In genomic region chr15:99670964-99671670, GRCm38 (mm10) we compare ENCODE assay signal across 9 mouse cellular contexts. TPM values are rescaled to one million over a fixed set of nuclear protein-coding genes. Genes with fewer than 3 reads are reported as not detected.
DNase-seq lines count a peak whose midpoint lies in the region; ATAC-seq and TF ChIP-seq lines count a peak whose summit lies in the region.
"Had no signal": no experiment of that assay in that cellular context is flagged by ENCODE, and none has a peak within 500 bp of the region (broad histone marks: within the 10 kb centered on the region; RNA-seq: fewer than 3 reads in every experiment).

No protein-coding gene starts in this region.

- H3K4me1 ChIP-seq in lung, postnatal 0 days (ENCODE audit: insufficient read depth, low read depth, low read length), result no peaks in the 10 kb centered on the region
- H3K4me1 ChIP-seq in limb, embryonic 15.5 days, result peaks cover 16% of the 10 kb centered on the region
- H3K4me1 ChIP-seq in stomach, embryonic 16.5 days (ENCODE audit: control insufficient read depth, insufficient read depth, low read length), result peaks cover 3% of the 10 kb centered on the region

- H3K27me3 ChIP-seq in lung, postnatal 0 days (replicated peaks; ENCODE audit: insufficient read depth, low read length), result peaks cover 43% of the 10 kb centered on the region
- peaks cover 77% of the 10 kb centered on the region for H3K27me3 ChIP-seq in limb, embryonic 15.5 days
- H3K27me3 ChIP-seq in stomach, embryonic 16.5 days (ENCODE audit: control insufficient read depth, insufficient read depth, low read length), result peaks cover 38% of the 10 kb centered on the region

- H3K4me3 ChIP-seq in lung, postnatal 0 days (ENCODE audit: low read depth, low read length), result peak overlapping the region; percentile 45
- H3K4me3 ChIP-seq in limb, embryonic 15.5 days, result peak overlapping the region; percentile 57
- H3K4me3 ChIP-seq in stomach, embryonic 16.5 days (replicated peaks; ENCODE audit: low read length), result peak overlapping the region; percentile 57

- H3K27ac ChIP-seq in lung, postnatal 0 days (ENCODE audit: low read length), result no peak overlapping the region
- H3K27ac ChIP-seq in limb, embryonic 15.5 days, result no peak overlapping the region
- no peak overlapping the region for H3K27ac ChIP-seq in stomach, embryonic 16.5 days (ENCODE audit: low read length)

- TF ChIP-seq CTCF in lung, postnatal 0 days (IDR thresholded peaks at IDR 0.05), result no peak

- TF ChIP-seq EP300 in lung, postnatal 0 days (IDR thresholded peaks at IDR 0.05), result no peak

- DNase-seq in cerebellum, adult 11 months, result no peak
- DNase-seq in lung, postnatal 0 days (ENCODE audit: low spot score), result no peak
- DNase-seq in lung, postnatal 36 days, result no peak
- DNase-seq in urinary bladder, postnatal 4 days (ENCODE audit: low spot score in 2 of 2), result no peak
- DNase-seq in adrenal gland, adult 2 months, result no peak

- WGBS in lung, postnatal 0 days, result 8% methylated on average over 14 of the region's 17 CpGs
- WGBS in limb, embryonic 15.5 days, result 33% methylated on average over 5 of the region's 17 CpGs
- WGBS in stomach, embryonic 16.5 days, result 7% methylated on average over 17 of the region's 17 CpGs

- no peaks in the 10 kb centered on the region for H3K36me3 ChIP-seq in lung, postnatal 0 days (ENCODE audit: insufficient read depth, low read length)
- no peaks in the 10 kb centered on the region for H3K36me3 ChIP-seq in limb, embryonic 15.5 days
- no peaks in the 10 kb centered on the region for H3K36me3 ChIP-seq in stomach, embryonic 16.5 days (ENCODE audit: control insufficient read depth, insufficient read depth, low read length)

- 0 out of 2 replicates have a peak, but pooled peaks have one; percentile 16 for ATAC-seq in cerebellum, adult (ENCODE audit: insufficient number of reproducible peaks, low FRiP score, low TSS enrichment)
- ATAC-seq in lung, postnatal 0 days, result no peak
- no peak for ATAC-seq in limb, embryonic 15.5 days (ENCODE audit: insufficient number of reproducible peaks, low FRiP score, low TSS enrichment, low read depth)
- peak; percentile 22; the same call in 1 of the 2 replicates for ATAC-seq in stomach, embryonic 16.5 days (ENCODE audit: insufficient read depth, low FRiP score)

- no peak overlapping the region for H3K9ac ChIP-seq in lung, postnatal 0 days (replicated peaks; ENCODE audit: low read depth)
- H3K9ac ChIP-seq in limb, embryonic 15.5 days, result peak overlapping the region; percentile 37
- peak overlapping the region; percentile 73 for H3K9ac ChIP-seq in stomach, embryonic 16.5 days (ENCODE audit: low read length)

- H3K9me3 ChIP-seq in lung, postnatal 0 days (ENCODE audit: low read length), result no peaks in the 10 kb centered on the region
- H3K9me3 ChIP-seq in limb, embryonic 15.5 days, result no peaks in the 10 kb centered on the region
- no peaks in the 10 kb centered on the region for H3K9me3 ChIP-seq in stomach, embryonic 16.5 days (replicated peaks; ENCODE audit: control insufficient read depth, low read length)

- peak overlapping the region; percentile 89 for H3K4me2 ChIP-seq in lung, postnatal 0 days (replicated peaks; ENCODE audit: low read depth, low read length)
- H3K4me2 ChIP-seq in limb, embryonic 15.5 days, result peak overlapping the region; percentile 98
- H3K4me2 ChIP-seq in stomach, embryonic 16.5 days (ENCODE audit: low read depth, low read length), result peak overlapping the region; percentile 99

RNA-seq across cellular contexts. Expression of gene Asic1, which starts 0.9 kb away (rescaled TPM):
- polyA plus RNA-seq in lung, postnatal 0 days (2015; fragmentation: Nextera tagmentation; extraction: Ambion mirVana), result 1.3 TPM in 2 replicates
- 1.2 and 2.2 TPM in 2 replicates for polyA plus RNA-seq in limb, embryonic 15.5 days (2015; fragmentation: Nextera tagmentation; extraction: Ambion mirVana)
- 0.89 and 0.92 TPM in 2 replicates for polyA plus RNA-seq in stomach, embryonic 16.5 days (2015; fragmentation: Nextera tagmentation; extraction: Ambion mirVana)
- total RNA-seq in adrenal gland, adult 2 months (2021), result under 1 TPM; 0.59 to 0.72 TPM
- 0.37 and 0.71 TPM in 2 replicates for polyA plus RNA-seq in adrenal gland, adult 2 months (2012; rRNA removed)
- total RNA-seq: common myeloid progenitor, adult 5-6 weeks had no signal

RNA-seq across cellular contexts. Expression of gene Racgap1, which starts 19.7 kb away (rescaled TPM):
- 7.5 and 10.9 TPM in 2 replicates for polyA plus RNA-seq in lung, postnatal 0 days (2015; fragmentation: Nextera tagmentation; extraction: Ambion mirVana)
- 105 and 106 TPM in 2 replicates for polyA plus RNA-seq in limb, embryonic 15.5 days (2015; fragmentation: Nextera tagmentation; extraction: Ambion mirVana)
- polyA plus RNA-seq in stomach, embryonic 16.5 days (2015; fragmentation: Nextera tagmentation; extraction: Ambion mirVana), result 112 and 116 TPM in 2 replicates
- 1 to 10 TPM; 2.8 to 3.7 TPM for total RNA-seq in adrenal gland, adult 2 months (2021)
- polyA plus RNA-seq in adrenal gland, adult 2 months (2012; rRNA removed), result 2.6 and 2.7 TPM in 2 replicates

RNA-seq across cellular contexts. Expression of gene Smarcd1, which starts 30.8 kb away (rescaled TPM):
- polyA plus RNA-seq in lung, postnatal 0 days (2015; fragmentation: Nextera tagmentation; extraction: Ambion mirVana), result 19.7 and 20.4 TPM in 2 replicates
- polyA plus RNA-seq in limb, embryonic 15.5 days (2015; fragmentation: Nextera tagmentation; extraction: Ambion mirVana), result 25.0 and 29.9 TPM in 2 replicates
- polyA plus RNA-seq in stomach, embryonic 16.5 days (2015; fragmentation: Nextera tagmentation; extraction: Ambion mirVana), result 17.0 and 20.9 TPM in 2 replicates
- total RNA-seq in adrenal gland, adult 2 months (2021), result 10 to 100 TPM; 37.6 to 53.6 TPM
- 74.6 and 76.9 TPM in 2 replicates for polyA plus RNA-seq in adrenal gland, adult 2 months (2012; rRNA removed)

RNA-seq across cellular contexts. Expression of gene Gm17349, which starts 34.2 kb away (rescaled TPM):
- polyA plus RNA-seq in lung, postnatal 0 days (2015; fragmentation: Nextera tagmentation; extraction: Ambion mirVana), result 3.2 TPM in 1 of 2 replicates, not detected in the other
- polyA plus RNA-seq in limb, embryonic 15.5 days (2015; fragmentation: Nextera tagmentation; extraction: Ambion mirVana), result not detected in 2 replicates
- not detected in 2 replicates for polyA plus RNA-seq in stomach, embryonic 16.5 days (2015; fragmentation: Nextera tagmentation; extraction: Ambion mirVana)
- total RNA-seq in adrenal gland, adult 2 months (2021), result 10 to 100 TPM; 22.1 to 33.4 TPM
- polyA plus RNA-seq in adrenal gland, adult 2 months (2012; rRNA removed), result 111 and 156 TPM in 2 replicates
- total RNA-seq: common myeloid progenitor, adult 5-6 weeks had no signal

RNA-seq across cellular contexts. Expression of gene Gpd1, which starts 46.2 kb away (rescaled TPM):
- polyA plus RNA-seq in lung, postnatal 0 days (2015; fragmentation: Nextera tagmentation; extraction: Ambion mirVana), result 10.0 and 13.2 TPM in 2 replicates
- 0.42 and 4.3 TPM in 2 replicates for polyA plus RNA-seq in limb, embryonic 15.5 days (2015; fragmentation: Nextera tagmentation; extraction: Ambion mirVana)
- polyA plus RNA-seq in stomach, embryonic 16.5 days (2015; fragmentation: Nextera tagmentation; extraction: Ambion mirVana), result 7.4 and 9.2 TPM in 2 replicates
- total RNA-seq in adrenal gland, adult 2 months (2021), result 1,000 to 10,000 TPM; 1,060 to 1,239 TPM
- 708 and 828 TPM in 2 replicates for polyA plus RNA-seq in adrenal gland, adult 2 months (2012; rRNA removed)

Comparison
In these comparisons a context has a peak if more than half of its experiments do, and no peak if none do; other contexts are left out.
1. ATAC-seq: peak in cerebellum, adult (single experiment) and stomach, embryonic 16.5 days (single experiment); none in lung, postnatal 0 days (single experiment) and limb, embryonic 15.5 days (single experiment).
2. Peak in every context shown above with its lines, with median percentiles within 50 percentile points of each other: H3K4me2 ChIP-seq and H3K4me3 ChIP-seq.